Mouse (Mus musculus) heart, embryonic 15.5 days (tissue): Measurements from ENCODE around the gene Eno2. TPM values are rescaled to one million over a fixed set of nuclear protein-coding genes. Genes with fewer than 3 reads are reported as not detected.

Experiments
- ATAC-seq: fragments of 200-750 bp; cut with Nextera tagmentation; replicated peaks from 2 replicates; pipeline ENCODE4 v1.8.0; 2017; ENCODE audit warnings: low read depth, moderate TSS enrichment; ENCODE audit not compliant: insufficient number of reproducible peaks, insufficient read depth, low FRiP score
- H3K27ac ChIP-seq: fragments of 300-500 bp; sonication (generic); 2 replicates; pipeline ENCODE4 v1.5.1; 2015; ENCODE audit warnings: mild to moderate bottlenecking, inconsistent platforms
- H3K27me3 ChIP-seq: fragments of 300-500 bp; sonication (generic); 2 replicates; pipeline ENCODE4 v1.6.1; 2015; ENCODE audit warnings: inconsistent platforms
- H3K36me3 ChIP-seq: fragments of 300-500 bp; sonication (generic); 2 replicates; pipeline ENCODE4 v1.6.1; 2015; ENCODE audit warnings: mild to moderate bottlenecking, inconsistent platforms
- H3K4me1 ChIP-seq: fragments of 300-500 bp; sonication (generic); replicated peaks from 2 replicates; pipeline ENCODE4 v1.6.1; 2015; ENCODE audit warnings: inconsistent platforms
- H3K4me2 ChIP-seq: fragments of 300-500 bp; sonication (generic); 2 replicates; pipeline ENCODE4 v1.6.1; 2015; ENCODE audit warnings: inconsistent platforms, mild to moderate bottlenecking, moderate library complexity
- H3K4me3 ChIP-seq: fragments of 300-500 bp; sonication (generic); 2 replicates; pipeline ENCODE4 v1.5.1; 2015; ENCODE audit warnings: mild to moderate bottlenecking, inconsistent platforms
- H3K9ac ChIP-seq: fragments of 300-500 bp; sonication (generic); 2 replicates; pipeline ENCODE4 v1.6.1; 2015; ENCODE audit warnings: mild to moderate bottlenecking, inconsistent platforms
- H3K9me3 ChIP-seq: fragments of 300-500 bp; sonication (generic); replicated peaks from 2 replicates; pipeline ENCODE4 v1.6.1; 2016; ENCODE audit warnings: inconsistent platforms
- WGBS: fragments of 180-500 bp; shearing (Covaris S2); methylation state at CpG from one replicate; pipeline ENCODE4 v1.1.7; 2015; ENCODE audit warnings: mixed read lengths; 5-methylcytosine and 5-hydroxymethylcytosine counted together
- polyA plus RNA-seq: library from polyadenylated mRNA; unstranded; fragments of >200 nt; fragmentation: Nextera tagmentation; extraction: Ambion mirVana; gene quantifications from 2 replicates; pipeline ENCODE4 v1.2.1, GENCODE M21; 2015

Gene Eno2
- polyA plus RNA-seq, 1 experiment from 2014 or later: 2.7 TPM

- H3K9me3 ChIP-seq: no peaks in the 10 kb centered on the region
- H3K27ac ChIP-seq: no peak overlapping the region
- H3K4me1 ChIP-seq: peaks cover 7% of the 10 kb centered on the region
- H3K27me3 ChIP-seq: no peaks in the 10 kb centered on the region
- no peaks in the 10 kb centered on the region for H3K36me3 ChIP-seq
- ATAC-seq: no peak
- H3K9ac ChIP-seq: no peak overlapping the region
- H3K4me3 ChIP-seq: no peak overlapping the region
- no peak overlapping the region for H3K4me2 ChIP-seq
- 55% methylated on average over 8 of the region's 8 CpGs for WGBS
Measured at GRCm38 (mm10) chr6:124786756-124787420, 17.4 kb upstream of the Eno2 start.

- WGBS: 22% methylated on average over 6 of the region's 6 CpGs
- H3K9ac ChIP-seq: no peak overlapping the region
- H3K36me3 ChIP-seq: no peaks in the 10 kb centered on the region
- peaks cover 8% of the 10 kb centered on the region; the same call in 1 of the 2 replicates for H3K27me3 ChIP-seq
- peak overlapping the region; percentile 47 for H3K4me2 ChIP-seq
- no peaks in the 10 kb centered on the region for H3K9me3 ChIP-seq
- peak overlapping the region; percentile 32 for H3K4me3 ChIP-seq
- H3K4me1 ChIP-seq: peaks cover 11% of the 10 kb centered on the region
- no peak overlapping the region for H3K27ac ChIP-seq
- peak; percentile 39; the same call in 1 of the 2 replicates for ATAC-seq
Measured at GRCm38 (mm10) chr6:124782436-124782835, 13.0 kb upstream of the Eno2 start.

DNA sequence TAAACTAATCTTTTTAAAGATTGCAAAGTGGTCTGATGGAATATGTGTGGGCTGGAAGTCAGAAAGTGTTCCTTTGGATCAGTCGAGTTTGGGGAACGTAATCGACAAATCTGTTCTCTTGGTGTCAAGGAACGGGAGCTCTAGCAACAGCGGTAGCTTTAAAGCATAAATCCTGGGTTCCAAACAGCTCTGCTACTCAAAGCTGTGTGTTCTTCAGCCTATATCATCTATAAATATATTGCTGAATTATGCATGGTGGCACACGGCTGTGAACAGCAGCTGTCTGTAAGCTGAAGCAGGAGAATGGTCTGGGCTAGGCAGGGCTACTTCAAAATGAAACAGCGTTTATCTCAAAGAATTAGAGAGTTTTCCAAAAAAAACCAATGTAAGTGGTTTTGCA lies 11.4 kb upstream of the Eno2 start:
- H3K4me2 ChIP-seq: no peak overlapping the region
- H3K27ac ChIP-seq: no peak overlapping the region
- ATAC-seq: no peak
- no peak overlapping the region for H3K4me3 ChIP-seq
- H3K4me1 ChIP-seq: peaks cover 11% of the 10 kb centered on the region
- no peak overlapping the region for H3K9ac ChIP-seq
- H3K9me3 ChIP-seq: no peaks in the 10 kb centered on the region
- peaks cover 8% of the 10 kb centered on the region; the same call in 1 of the 2 replicates for H3K27me3 ChIP-seq
- WGBS: 85% methylated on average over 7 of the region's 7 CpGs
- no peaks in the 10 kb centered on the region for H3K36me3 ChIP-seq

GRCm38 (mm10) chr6:124779984-124780416 lies 10.5 kb upstream of the Eno2 start:
- ATAC-seq: no peak

GRCm38 (mm10) chr6:124779222-124779983 lies 9.9 kb upstream of the Eno2 start, which contains the start of gene Lrrc23:
Gene Lrrc23 (minus strand): TSS chr6:124779727.
- Histone ChIP-seq H3K4me1 (peaks cover 11% of the 10 kb centered on the region), H3K4me2 (peak within 1 kb of the TSS; percentile 69), H3K9me3 (no peaks in the 10 kb centered on the region), H3K4me3 (peak within 1 kb of the TSS; percentile 46), H3K27me3 (peaks cover 8% of the 10 kb centered on the region; the same call in 1 of the 2 replicates), H3K36me3 (no peaks in the 10 kb centered on the region), H3K9ac (no peak within 1 kb of the TSS), H3K27ac (no peak within 1 kb of the TSS)
- no peak for ATAC-seq
- 1% methylated on average over 23 of the region's 23 CpGs for WGBS

More at GRCm38 (mm10) chr6:124779984-124780416, 10.5 kb upstream of the Eno2 start:
- Histone ChIP-seq H3K36me3 (no peaks in the 10 kb centered on the region), H3K4me1 (peaks cover 11% of the 10 kb centered on the region), H3K4me3 (peak overlapping the region; percentile 46), H3K4me2 (peak overlapping the region; percentile 69), H3K9ac (no peak overlapping the region), H3K9me3 (no peaks in the 10 kb centered on the region), H3K27me3 (peaks cover 8% of the 10 kb centered on the region; the same call in 1 of the 2 replicates), H3K27ac (no peak overlapping the region)
- WGBS: 6% methylated on average over 10 of the region's 10 CpGs

- H3K4me1 ChIP-seq: peaks cover 28% of the 10 kb centered on the region
- no peaks in the 10 kb centered on the region for H3K9me3 ChIP-seq
- H3K4me2 ChIP-seq: no peak overlapping the region
- H3K27ac ChIP-seq: no peak overlapping the region
- peaks cover 11% of the 10 kb centered on the region; the same call in 1 of the 2 replicates for H3K27me3 ChIP-seq
- no peak for ATAC-seq
- H3K9ac ChIP-seq: no peak overlapping the region
- WGBS: 82% methylated on average over 15 of the region's 15 CpGs
- H3K4me3 ChIP-seq: no peak overlapping the region
- no peaks in the 10 kb centered on the region for H3K36me3 ChIP-seq
Measured at GRCm38 (mm10) chr6:124770511-124770910, 1.0 kb upstream of the Eno2 start.

DNA sequence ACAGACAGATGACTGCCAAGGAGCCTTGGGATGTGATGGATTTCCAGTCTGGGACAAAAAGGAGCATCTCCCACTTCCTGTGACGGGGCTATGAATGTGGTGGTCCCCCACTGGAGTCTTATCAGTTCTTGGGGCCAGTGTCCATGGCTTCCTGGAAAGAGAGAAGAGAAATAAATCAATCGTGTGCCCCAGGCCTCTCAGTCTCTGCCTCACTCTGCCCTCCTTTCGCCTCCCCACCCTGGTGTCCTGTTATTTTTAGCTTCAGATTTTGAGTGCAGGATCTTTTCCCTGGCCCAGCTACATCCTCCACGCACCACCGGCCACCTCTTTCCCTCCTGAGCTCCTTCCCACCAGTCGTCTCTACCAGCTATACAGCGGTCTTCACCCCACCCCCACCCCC lies 540 bp upstream of the Eno2 start:
- Histone ChIP-seq H3K36me3 (no peaks in the 10 kb centered on the region), H3K4me1 (peaks cover 28% of the 10 kb centered on the region), H3K27me3 (peaks cover 11% of the 10 kb centered on the region; the same call in 1 of the 2 replicates), H3K9ac (peak overlapping the region; percentile 25), H3K9me3 (no peaks in the 10 kb centered on the region), H3K27ac (no peak overlapping the region), H3K4me2 (peak overlapping the region; percentile 94), H3K4me3 (peak overlapping the region; percentile 55)
- 27% methylated on average over 7 of the region's 7 CpGs for WGBS
- no peak for ATAC-seq

DNA sequence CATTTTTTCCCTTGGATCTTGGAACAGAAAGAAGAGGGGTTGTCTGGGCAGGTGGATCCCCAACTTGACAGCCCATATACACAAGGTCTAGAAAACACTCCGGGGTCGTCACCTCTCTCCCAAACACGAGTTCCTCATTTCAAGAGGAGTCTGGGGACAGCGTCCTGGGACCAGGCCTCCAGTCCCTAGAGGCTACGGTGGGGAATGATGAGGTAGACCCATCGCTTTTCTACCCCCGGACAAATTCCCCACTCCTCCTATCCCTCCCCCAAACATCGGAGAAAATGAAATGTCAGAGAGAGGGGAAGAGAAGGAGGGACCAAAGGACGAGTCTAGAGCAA lies 799 bp downstream of the Eno2 start:
- Histone ChIP-seq H3K36me3 (no peaks in the 10 kb centered on the region), H3K9me3 (no peaks in the 10 kb centered on the region), H3K4me1 (peaks cover 28% of the 10 kb centered on the region), H3K4me2 (peak overlapping the region; percentile 94), H3K9ac (peak overlapping the region; percentile 25; the same call in 1 of the 2 replicates), H3K27ac (no peak overlapping the region), H3K4me3 (peak overlapping the region; percentile 55), H3K27me3 (peaks cover 11% of the 10 kb centered on the region; the same call in 1 of the 2 replicates)
- WGBS: 8% methylated on average over 9 of the region's 9 CpGs
- ATAC-seq: no peak

- H3K27ac ChIP-seq: no peak overlapping the region
- WGBS: 33% methylated on average over 19 of the region's 19 CpGs
- H3K9me3 ChIP-seq: no peaks in the 10 kb centered on the region
- H3K4me2 ChIP-seq: peak overlapping the region; percentile 94
- peaks cover 28% of the 10 kb centered on the region for H3K4me1 ChIP-seq
- ATAC-seq: peak; percentile 40; the same call in 1 of the 2 replicates
- peak overlapping the region; percentile 55 for H3K4me3 ChIP-seq
- H3K9ac ChIP-seq: no peak overlapping the region
- peaks cover 11% of the 10 kb centered on the region; the same call in 1 of the 2 replicates for H3K27me3 ChIP-seq
- no peaks in the 10 kb centered on the region for H3K36me3 ChIP-seq
Measured at GRCm38 (mm10) chr6:124767920-124768703, 1.4 kb downstream of the Eno2 start.

DNA sequence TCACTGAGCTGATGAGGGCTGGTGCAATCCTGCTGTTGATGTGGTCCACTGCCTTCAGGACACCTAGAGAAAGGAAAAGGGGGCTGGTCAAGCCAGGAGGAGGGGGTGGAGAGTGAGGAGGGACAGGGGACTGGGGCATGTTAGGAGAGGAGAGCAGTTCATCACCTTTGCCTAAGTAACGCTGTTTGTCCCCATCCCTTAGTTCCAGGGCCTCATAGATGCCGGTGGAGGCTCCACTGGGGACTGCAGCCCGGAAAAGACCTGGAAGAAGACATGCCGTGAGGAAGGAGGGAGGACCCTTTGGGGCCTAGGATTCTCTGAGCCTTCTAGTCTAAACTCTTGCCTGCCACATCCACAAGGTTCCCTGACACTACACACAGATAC lies 1.9 kb downstream of the Eno2 start:
- Histone ChIP-seq H3K9ac (no peak overlapping the region), H3K27me3 (peaks cover 11% of the 10 kb centered on the region; the same call in 1 of the 2 replicates), H3K27ac (no peak overlapping the region), H3K36me3 (no peaks in the 10 kb centered on the region), H3K4me1 (peaks cover 28% of the 10 kb centered on the region), H3K4me3 (no peak overlapping the region), H3K9me3 (no peaks in the 10 kb centered on the region), H3K4me2 (no peak overlapping the region)
- ATAC-seq: no peak
- WGBS: 57% methylated on average over 4 of the region's 4 CpGs

GRCm38 (mm10) chr6:124765951-124766350 lies 3.5 kb downstream of the Eno2 start:
- H3K9me3 ChIP-seq: no peaks in the 10 kb centered on the region
- H3K27me3 ChIP-seq: peaks cover 11% of the 10 kb centered on the region; the same call in 1 of the 2 replicates
- H3K4me3 ChIP-seq: no peak overlapping the region
- H3K9ac ChIP-seq: no peak overlapping the region
- H3K36me3 ChIP-seq: no peaks in the 10 kb centered on the region
- no peak for ATAC-seq
- peaks cover 28% of the 10 kb centered on the region for H3K4me1 ChIP-seq
- H3K4me2 ChIP-seq: no peak overlapping the region
- no peak overlapping the region for H3K27ac ChIP-seq
- 80% methylated on average over 7 of the region's 7 CpGs for WGBS
